Mouse (Mus musculus): ENCODE data around the gene Scn7a. TPM values are rescaled to one million over a fixed set of nuclear protein-coding genes. Genes with fewer than 3 reads are reported as not detected.

Gene Scn7a
- total RNA-seq (2015; ENCODE audit: low replicate concordance) (not detected in 2 replicates), total RNA-seq (2017; ENCODE audit: low replicate concordance) (not detected in 2 replicates)

DNA sequence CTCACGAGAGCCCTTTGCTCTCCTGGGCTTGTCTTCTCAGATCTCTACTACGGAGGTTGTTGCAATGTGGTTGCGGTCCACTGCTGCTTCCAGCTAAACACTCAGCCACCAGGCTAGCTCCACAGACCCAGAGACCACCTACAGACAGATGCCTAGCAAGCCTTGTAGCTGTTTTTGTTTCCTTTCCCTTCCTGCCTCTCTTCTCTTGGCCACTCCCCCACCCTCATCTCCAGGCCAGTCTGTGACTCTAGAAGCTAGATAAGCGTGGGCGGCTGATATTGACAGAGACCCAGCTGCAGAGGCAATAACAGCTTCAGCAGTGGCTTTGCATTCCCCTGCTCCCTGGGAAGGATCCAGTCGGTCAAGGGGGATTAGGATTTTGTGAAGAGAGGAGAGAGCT lies at the start of gene Scn7a:
Scn7a (minus strand) TSS at position 150 of the 400 bp plus-strand sequence.
- no peak for ATAC-seq (replicated peaks; ENCODE audit: low FRiP score, poor library complexity, severe bottlenecking)

DNA sequence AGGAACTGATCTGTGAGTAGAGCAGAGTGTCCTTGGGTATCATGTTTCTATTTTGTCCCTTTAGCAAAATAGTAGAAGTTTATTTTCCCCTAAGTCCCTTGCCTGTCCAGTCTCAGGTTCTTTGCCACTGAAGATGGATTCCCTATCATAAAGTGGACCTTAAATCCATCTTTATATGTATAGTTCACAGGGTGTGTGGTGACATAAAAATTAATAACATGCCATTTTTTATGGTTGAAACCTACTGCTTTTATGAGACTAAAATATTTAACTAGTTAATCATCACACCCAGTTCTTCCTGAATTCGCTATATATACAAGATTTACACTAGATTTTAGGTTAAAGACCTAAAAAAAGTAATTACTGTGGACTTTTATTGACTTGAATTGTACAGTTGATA lies 43.0 kb upstream of the Scn7a start:
- no peak for ATAC-seq (replicated peaks; ENCODE audit: low FRiP score, poor library complexity, severe bottlenecking)

- no peak for ATAC-seq (replicated peaks; ENCODE audit: low FRiP score, poor library complexity, severe bottlenecking)
Observed at GRCm38 (mm10) chr2:66819862-66820559, 35.3 kb upstream of the Scn7a start.

GRCm38 (mm10) chr2:66799676-66800249 lies 15.0 kb upstream of the Scn7a start:
- ATAC-seq (replicated peaks; ENCODE audit: low FRiP score, poor library complexity, severe bottlenecking): no peak

GRCm38 (mm10) chr2:66797493-66797892 lies 12.8 kb upstream of the Scn7a start:
- ATAC-seq (replicated peaks; ENCODE audit: low FRiP score, poor library complexity, severe bottlenecking): no peak

GRCm38 (mm10) chr2:66791629-66792028 lies 6.9 kb upstream of the Scn7a start:
- no peak for ATAC-seq (replicated peaks; ENCODE audit: low FRiP score, poor library complexity, severe bottlenecking)

DNA sequence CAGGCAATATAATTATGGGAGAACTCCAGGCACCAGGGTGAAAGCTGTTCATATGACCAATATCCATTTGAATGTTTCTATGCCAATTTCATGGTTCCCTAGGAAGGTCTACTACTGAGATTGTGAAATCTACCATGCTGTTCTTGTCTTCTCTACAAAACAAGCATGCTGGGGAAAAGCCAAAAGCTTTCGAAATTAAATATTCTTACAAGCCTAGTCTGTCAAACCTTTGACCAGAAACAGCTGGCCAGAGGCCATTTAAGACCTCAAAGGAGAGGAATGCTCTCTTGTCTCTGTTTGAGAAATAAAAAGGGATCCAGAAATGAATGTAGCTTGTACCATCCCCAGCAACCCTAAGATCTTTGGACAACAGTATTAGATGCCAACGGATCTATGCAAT lies 3.8 kb downstream of the Scn7a start:
- no peak for ATAC-seq (replicated peaks; ENCODE audit: low FRiP score, poor library complexity, severe bottlenecking)

DNA sequence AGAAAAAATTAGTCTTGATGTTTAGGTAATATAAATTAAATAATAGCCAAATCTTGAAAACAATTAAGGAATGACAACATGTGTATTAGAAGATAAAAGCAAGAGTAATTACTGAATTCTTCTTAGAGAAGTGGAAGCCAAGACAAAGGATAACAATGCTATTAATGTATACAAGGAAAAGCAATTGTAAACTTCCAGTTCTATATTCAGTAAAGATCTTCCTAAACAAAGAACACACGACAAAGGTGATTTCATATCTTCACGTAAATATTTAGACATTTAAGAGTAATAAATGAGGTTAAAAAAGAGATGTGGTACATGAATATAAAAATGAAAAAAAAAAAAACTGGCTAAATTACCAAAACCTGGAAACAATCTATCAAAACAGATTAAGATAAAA lies 16.7 kb downstream of the Scn7a start:
- no peak for ATAC-seq (replicated peaks; ENCODE audit: low FRiP score, poor library complexity, severe bottlenecking)

DNA sequence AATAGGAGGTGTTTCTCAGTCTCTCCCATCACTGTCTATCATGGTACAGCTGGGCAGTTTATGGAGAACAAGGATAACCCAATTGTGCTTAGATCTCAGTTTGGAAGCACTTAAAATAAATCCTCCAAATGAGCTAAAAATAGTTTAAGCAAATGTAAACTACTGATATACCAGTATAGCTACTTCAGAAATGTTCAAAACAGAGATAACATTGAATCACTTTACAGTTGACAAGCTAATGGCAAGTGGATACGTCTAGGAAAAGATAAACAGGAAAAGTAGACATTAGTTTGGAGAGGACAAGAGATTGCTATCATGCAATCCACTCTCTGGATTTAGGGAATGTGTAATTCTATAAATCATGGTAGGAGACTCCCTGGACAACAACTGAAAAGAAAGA lies 19.5 kb downstream of the Scn7a start:
- no peak for ATAC-seq (replicated peaks; ENCODE audit: low FRiP score, poor library complexity, severe bottlenecking)

DNA sequence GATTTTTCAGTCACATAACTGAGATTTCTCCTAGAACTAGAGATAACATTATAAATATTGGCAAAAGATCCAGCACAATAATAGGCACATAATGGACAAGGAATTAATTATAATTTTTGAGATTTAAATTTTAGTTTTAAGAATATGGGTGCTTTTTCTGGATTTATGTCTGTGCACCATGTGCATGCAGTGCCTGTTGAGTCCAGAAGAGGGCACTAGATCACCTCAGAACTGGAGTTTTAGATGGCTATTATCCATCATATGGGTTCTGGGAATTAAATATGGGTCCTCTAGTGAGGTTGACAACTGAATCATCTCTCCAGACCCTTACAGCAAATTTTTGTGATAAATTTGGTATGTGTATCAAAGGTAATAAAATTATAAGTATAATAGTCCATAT lies 21.8 kb downstream of the Scn7a start:
- ATAC-seq (replicated peaks; ENCODE audit: low FRiP score, poor library complexity, severe bottlenecking): no peak

DNA sequence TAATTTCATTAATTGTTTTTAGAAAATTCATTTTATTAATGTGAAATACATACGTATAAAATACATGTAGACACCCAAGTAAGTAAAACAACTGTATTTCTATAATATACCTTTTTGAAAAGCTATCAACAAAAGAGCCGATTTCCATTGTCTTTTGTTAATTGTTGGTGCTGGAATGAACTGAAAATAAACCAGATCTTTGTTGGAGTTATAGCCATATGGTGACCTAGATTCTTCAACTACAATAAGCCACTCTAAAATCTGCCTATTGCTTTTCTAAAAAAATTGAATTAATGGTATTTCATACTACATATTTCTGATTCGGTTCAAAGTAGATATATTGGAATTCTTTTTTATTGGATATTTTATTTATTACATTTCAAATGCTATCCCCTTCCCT lies 56.7 kb downstream of the Scn7a start:
- no peak for ATAC-seq (replicated peaks; ENCODE audit: low FRiP score, poor library complexity, severe bottlenecking)

DNA sequence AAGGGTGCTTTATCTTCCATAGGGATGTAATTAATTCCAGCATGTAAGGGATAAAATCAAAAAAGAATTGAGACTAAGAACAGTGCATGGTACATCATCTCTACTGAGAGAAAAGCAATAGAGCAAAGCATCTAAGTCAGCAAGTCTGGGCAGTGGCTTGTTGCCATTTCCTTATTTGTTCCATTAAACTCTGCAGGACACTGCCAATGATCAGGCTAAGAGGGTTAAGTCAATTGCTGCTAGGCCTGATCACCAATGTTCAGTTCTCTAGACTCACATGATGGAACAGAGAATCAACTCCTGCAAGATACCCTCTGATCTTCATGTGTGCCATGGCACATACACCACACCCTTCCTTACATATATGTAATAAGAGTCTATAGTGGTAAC lies 57.1 kb downstream of the Scn7a start:
- no peak for ATAC-seq (replicated peaks; ENCODE audit: low FRiP score, poor library complexity, severe bottlenecking)

GRCm38 (mm10) chr2:66726878-66727584 lies 57.7 kb downstream of the Scn7a start:
- ATAC-seq (replicated peaks; ENCODE audit: low FRiP score, poor library complexity, severe bottlenecking): no peak

DNA sequence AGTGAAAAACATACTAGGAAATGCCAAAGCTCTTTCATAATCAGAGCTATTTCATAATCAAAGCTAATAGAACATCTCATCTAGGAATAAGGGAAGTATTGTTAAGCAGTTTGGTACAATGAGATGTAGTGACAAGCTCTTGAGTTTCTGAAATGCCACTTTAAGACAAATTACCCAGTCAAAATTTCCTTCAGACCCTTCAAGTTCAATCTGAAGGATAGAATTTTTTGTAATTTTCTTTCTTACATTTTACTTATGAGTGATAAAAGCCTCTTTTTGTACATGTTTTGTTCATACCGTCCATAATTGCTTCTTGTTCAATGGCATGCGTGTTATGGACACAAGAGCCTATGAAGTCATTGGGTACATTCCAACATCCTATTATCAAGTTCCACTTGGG lies 72.6 kb downstream of the Scn7a start:
- no peak for ATAC-seq (replicated peaks; ENCODE audit: low FRiP score, poor library complexity, severe bottlenecking)

- ATAC-seq (replicated peaks; ENCODE audit: low FRiP score, poor library complexity, severe bottlenecking): no peak
Observed at GRCm38 (mm10) chr2:66692300-66692699, 92.4 kb downstream of the Scn7a start.

GRCm38 (mm10) chr2:66661988-66662387 lies 122.7 kb downstream of the Scn7a start:
- ATAC-seq (replicated peaks; ENCODE audit: low FRiP score, poor library complexity, severe bottlenecking): no peak

- no peak for ATAC-seq (replicated peaks; ENCODE audit: low FRiP score, poor library complexity, severe bottlenecking)
Observed at GRCm38 (mm10) chr2:66656430-66656829, 128.3 kb downstream of the Scn7a start.

- no peak for ATAC-seq (replicated peaks; ENCODE audit: low FRiP score, poor library complexity, severe bottlenecking)
Observed at GRCm38 (mm10) chr2:66655431-66655830, 129.3 kb downstream of the Scn7a start.

DNA sequence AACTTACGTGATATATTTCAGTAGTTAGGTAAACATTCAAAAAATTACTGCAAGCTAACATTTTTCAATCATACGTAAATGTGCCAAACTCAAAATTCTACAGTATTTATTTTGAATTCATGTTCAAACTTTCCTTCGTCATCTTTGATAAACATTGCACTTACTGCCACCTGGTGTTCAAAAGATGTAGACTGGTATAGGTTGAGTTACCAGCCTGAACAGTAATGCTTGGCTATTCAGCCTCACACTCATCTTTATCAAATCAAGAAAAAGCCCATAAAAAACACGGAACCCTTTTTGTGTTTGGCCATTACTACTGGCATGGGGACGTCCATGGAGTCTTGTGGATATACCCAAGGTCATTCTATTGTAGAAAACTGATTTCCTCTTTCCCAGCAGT lies 140.3 kb downstream of the Scn7a start:
- ATAC-seq (replicated peaks; ENCODE audit: low FRiP score, poor library complexity, severe bottlenecking): no peak

GRCm38 (mm10) chr2:66634580-66635359 lies 149.9 kb downstream of the Scn7a start, which contains the start of gene Scn9a:
Scn9a (minus strand) TSS chr2:66634962.
- no peak for ATAC-seq (replicated peaks; ENCODE audit: low FRiP score, poor library complexity, severe bottlenecking)
